In the genomic region with DNA sequence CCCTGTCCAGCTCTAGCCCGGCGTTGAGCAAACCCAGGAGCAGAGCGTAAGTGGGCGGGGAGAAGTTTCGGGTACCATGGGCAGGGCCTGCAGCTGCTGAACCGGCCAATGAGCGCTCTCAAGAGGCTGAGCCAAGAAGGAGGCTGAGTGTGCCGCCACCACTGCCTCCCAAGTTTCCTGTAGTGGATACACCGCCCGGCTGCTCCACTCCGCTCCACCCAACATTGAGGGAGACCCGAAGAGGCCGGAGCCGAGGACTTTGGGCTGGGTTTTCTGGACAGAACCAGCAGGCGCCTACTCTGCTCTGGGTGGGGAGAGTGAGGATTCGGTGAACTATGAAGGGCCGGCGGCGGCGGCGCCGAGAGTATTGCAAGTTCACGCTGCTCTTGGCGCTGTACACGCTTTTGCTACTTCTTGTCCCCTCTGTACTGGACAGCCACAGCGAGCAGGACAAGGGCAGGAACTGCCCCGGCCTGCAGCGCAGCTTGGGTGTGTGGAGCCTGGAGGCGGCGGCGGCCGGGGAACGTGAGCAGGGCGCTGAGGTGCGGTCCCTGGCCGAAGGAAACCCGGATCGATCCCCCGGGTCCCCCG, we compare ENCODE assay signal across 8 mouse cellular contexts. TPM values are rescaled to one million over a fixed set of nuclear protein-coding genes. Genes with fewer than 3 reads are reported as not detected.
DNase-seq lines count a peak whose midpoint lies in the region; ATAC-seq lines count a peak whose summit lies in the region.

TSS of gene Chst7 (plus strand) at position 180 of the 591 bp plus-strand sequence.

- peak within 1 kb of the TSS; percentile 27; the same call in 1 of the 2 replicates for H3K9ac ChIP-seq in hindbrain, embryonic 12.5 days

- no peak within 1 kb of the TSS for H3K27ac ChIP-seq in hindbrain, embryonic 12.5 days

- H3K4me2 ChIP-seq in hindbrain, embryonic 12.5 days (replicated peaks), result peak within 1 kb of the TSS; percentile 75

- ATAC-seq in hindbrain, embryonic 12.5 days (ENCODE audit: low FRiP score), result peak; percentile 75

- H3K4me1 ChIP-seq in hindbrain, embryonic 12.5 days, result no peaks in the 10 kb centered on the region

- peaks cover 12% of the 10 kb centered on the region; the same call in 1 of the 2 replicates for H3K27me3 ChIP-seq in hindbrain, embryonic 12.5 days

- WGBS in hindbrain, embryonic 12.5 days, result 17% methylated on average over 40 of the region's 40 CpGs

- DNase-seq in ZHBTc4 (ENCODE audit: low read depth, low spot score), result peak; percentile 85
- DNase-seq in cerebellum, postnatal 25 days, result peak; percentile 32 to 55
- peak; percentile 22 to 25 for DNase-seq in frontal cortex, postnatal 36 days (ENCODE audit: low spot score in 2 of 2)
- DNase-seq in layer of hippocampus, postnatal 25 days (ENCODE audit: extremely low spot score in 1 of 2, low spot score in 1 of 2), result peak; percentile 17 to 19
- peak; percentile 85 for DNase-seq in lung, postnatal 10 days
- DNase-seq in retina, embryonic 14.5 days (ENCODE audit: low spot score), result peak; percentile 67
- peak; percentile 55 for DNase-seq in yolk sac, embryonic 10.5 days (ENCODE audit: low spot score)

- peak within 1 kb of the TSS; percentile 44 for H3K4me3 ChIP-seq in hindbrain, embryonic 12.5 days

- no peaks in the 10 kb centered on the region for H3K9me3 ChIP-seq in hindbrain, embryonic 12.5 days (replicated peaks)

- H3K36me3 ChIP-seq in hindbrain, embryonic 12.5 days, result no peaks in the 10 kb centered on the region

RNA-seq across cellular contexts. Expression of gene Chst7, which starts in this region (rescaled TPM):
- 3.3 and 4.0 TPM in 2 replicates for polyA plus RNA-seq in hindbrain, embryonic 12.5 days (2016; fragmentation: Nextera tagmentation; extraction: Ambion mirVana)
- total RNA-seq in layer of hippocampus, postnatal 25 days (2021), result 1 to 10 TPM; 2.9 to 5.6 TPM

Comparison
In these comparisons a context has a peak if more than half of its experiments do, and no peak if none do; other contexts are left out.
1. DNase-seq: peak in every context shown above with its lines; median percentile 85 in ZHBTc4; 85 in lung, postnatal 10 days; 67 in retina, embryonic 14.5 days; 55 in yolk sac, embryonic 10.5 days; 44 in cerebellum, postnatal 25 days; 24 in frontal cortex, postnatal 36 days; 18 in layer of hippocampus, postnatal 25 days.